Mouse (Mus musculus): Measurements from ENCODE around the gene Mkrn1.
"Not testable (repeated sequence)": the region's sequence is repeated elsewhere in the genome, so short reads cannot be mapped to it uniquely, and the experiment has no call there.

The Mkrn1 gene

DNA sequence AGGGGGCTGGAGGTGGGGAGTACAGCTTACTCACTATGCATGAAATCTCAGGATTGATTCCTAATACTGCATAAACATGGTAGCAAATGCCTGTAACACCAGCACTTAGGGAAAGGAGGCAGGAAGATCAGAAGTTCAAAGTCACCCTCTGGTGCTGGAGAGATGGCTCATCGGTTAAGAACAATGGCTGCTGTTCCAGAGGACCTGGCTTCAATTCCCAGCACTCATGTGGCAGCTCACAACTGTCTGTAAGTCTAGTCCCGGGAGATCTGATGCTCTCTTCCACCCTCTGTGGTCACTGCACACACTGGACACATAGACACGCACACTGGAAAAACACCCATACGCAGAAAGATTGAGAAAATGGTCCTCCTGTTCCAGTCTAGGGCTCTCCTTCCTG lies 12.9 kb upstream of the Mkrn1 start:
- no peak for ATAC-seq (ENCODE audit: insufficient number of reproducible peaks, low FRiP score, low TSS enrichment)

DNA sequence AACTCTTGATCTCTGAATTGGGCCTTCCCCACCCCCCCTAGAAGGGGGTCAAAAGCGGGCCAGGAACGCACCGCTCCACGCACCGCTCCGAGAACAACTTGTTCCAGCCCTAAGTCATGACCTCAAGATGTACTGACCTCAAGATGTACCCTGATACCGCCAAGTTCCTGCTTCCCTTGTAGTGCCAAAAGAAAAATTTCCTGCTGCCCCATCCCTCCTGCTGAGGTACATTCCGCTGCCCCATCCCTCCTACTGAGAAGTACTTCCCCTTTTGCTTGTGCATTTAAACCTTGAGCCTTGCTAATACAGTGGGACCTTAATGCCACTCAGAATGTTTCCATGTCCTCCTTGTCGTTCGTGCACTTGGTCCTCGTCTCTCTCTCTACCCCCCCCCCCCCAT lies 10.5 kb upstream of the Mkrn1 start:
- no peak for ATAC-seq (ENCODE audit: insufficient number of reproducible peaks, low FRiP score, low TSS enrichment)

DNA sequence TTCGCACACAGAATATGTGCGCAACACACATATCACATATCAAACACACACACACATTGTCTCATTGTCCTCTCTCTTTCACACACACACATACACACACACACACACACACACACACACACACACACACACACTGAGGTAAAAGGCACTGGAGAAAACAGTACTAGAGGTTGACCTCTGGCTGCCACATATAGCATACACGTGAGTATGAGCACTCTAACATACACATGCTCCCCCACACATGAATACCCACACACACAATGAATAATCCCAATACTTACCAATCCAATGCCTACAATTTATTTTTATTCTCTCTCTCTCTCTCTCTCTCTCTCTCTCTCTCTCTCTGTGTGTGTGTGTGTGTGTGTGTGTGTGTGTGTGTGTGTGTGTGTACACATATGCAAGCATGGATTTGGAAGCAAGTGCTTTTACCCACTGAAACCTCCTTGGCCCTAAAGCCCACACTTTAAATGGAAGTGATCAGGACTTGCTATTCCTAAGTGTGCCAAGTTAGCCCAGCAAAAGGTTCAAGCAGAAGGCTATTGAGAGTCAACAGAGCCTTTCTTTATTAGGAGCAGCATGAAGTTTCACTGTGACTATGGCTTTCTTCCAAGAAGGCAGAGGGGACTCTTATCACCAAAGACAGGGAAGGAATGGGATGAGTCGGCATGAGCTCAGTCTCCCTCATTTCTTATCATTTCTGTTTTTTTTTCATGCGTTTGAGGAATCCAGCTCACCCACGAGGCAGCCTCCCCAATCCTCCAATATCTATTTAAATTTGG lies 8.9 kb upstream of the Mkrn1 start:
- ATAC-seq (ENCODE audit: insufficient number of reproducible peaks, low FRiP score, low TSS enrichment) = no peak

DNA sequence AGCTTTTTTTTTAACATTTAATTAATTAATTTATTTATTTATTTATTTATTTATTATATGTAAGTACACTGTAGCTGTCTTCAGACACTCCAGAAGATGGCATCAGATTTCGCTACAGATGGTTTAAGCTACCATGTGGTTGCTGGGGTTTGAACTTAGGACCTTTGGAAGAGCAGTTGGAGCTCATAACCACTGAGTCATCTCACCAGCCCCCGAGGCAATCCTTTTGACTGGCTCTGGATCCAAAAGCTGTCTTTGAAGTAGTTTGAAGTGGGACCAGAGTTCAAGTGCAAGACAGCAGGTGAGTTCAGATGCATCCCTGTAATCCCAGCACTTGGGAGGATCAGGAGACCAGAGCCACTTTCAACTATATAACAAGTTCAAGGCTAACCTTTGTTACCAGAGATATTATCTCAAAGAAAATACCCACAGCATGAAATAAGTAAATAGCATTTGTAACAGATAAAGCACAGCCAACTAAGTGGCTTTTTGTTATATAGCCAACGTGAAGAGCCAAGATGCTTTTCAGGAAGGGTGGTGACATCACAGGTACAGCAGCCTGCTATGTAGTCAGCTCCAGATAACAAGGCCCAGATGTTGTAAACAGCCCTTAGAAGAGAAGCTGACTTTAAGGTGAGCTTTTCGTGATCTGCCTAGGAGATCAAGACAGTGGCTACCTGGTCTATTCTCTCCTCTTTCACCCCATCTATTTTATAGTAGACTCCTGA lies 7.2 kb upstream of the Mkrn1 start:
- ATAC-seq (ENCODE audit: insufficient number of reproducible peaks, low FRiP score, low TSS enrichment) = no peak

DNA sequence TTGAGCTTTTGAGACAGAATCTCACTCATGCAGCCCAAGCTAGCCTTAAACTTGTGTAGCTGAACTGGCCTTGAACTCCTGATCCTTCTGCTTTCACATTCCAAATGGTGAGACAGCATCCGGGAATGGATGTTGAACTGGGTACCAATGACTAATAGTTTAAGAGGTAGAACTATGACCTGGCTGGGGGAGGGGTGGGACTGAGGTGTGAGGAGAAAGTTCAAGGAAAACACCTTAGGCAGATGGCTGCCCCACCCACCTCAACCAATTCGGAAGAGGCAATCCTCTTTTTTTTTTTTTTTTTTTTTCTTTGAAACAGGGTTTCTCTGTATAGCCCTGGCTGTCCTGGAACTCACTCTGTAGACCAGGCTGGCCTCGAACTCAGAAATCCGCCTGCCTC lies 6.5 kb upstream of the Mkrn1 start:
- ATAC-seq (ENCODE audit: insufficient number of reproducible peaks, low FRiP score, low TSS enrichment) = no peak

DNA sequence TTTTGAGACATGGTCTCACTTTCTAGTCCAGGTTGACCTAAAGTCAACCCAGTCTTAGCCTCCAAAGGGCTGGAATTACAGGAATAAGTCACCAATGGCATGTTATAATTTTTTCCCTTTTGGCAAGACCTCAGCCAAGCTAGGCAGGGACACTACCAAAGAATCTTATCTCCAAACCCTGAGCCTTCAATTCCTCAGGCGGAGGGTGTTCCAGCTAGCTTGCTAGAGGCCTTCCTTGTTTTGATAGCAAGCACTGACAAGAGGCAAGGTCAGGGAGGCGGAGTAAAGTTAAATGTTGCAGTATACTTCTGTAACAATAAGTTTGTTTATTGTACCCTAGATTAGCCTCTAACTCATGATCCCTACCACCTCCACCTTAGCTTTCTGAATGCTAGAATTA lies 4.9 kb upstream of the Mkrn1 start:
- no peak for ATAC-seq (ENCODE audit: insufficient number of reproducible peaks, low FRiP score, low TSS enrichment)

DNA sequence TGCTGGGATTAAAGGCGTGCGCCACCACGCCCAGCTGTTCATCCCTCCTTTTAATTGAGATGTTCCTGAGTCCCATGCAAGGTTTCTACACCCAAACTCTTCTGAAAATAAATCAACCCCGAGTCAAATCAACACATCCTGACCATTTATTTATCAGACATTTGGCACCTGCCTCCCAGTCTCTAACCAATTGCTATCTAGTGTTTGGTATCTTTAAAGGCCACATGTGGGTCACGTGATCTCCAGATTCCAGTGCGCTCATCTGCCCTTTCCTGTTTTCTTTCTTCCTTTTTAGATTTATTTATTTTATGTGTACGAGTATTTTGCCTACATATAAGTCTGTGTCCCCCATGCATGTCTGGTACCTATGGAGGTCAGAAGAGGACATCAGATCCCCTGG lies 3.4 kb upstream of the Mkrn1 start:
- no peak for ATAC-seq (ENCODE audit: insufficient number of reproducible peaks, low FRiP score, low TSS enrichment)

DNA sequence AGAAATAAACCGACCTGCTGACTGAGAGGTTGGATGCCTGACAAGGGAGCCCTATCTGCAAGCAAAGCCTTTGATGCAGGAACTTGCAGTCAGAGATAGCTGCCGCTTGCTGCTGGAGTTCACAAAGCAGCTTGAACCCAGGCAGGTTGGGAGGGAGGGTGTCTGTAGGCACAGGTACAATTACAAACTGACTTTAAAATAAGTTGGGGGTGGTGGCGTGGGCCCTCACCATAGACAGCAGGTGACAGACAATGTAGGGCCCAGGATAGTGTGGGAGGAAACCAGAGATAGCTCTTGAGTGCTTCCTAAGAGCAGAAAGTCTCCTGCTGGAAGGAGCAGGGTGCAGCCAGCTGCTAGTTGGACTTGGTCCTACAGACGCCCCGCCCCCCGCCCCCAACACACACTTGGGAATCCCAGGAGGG lies 2.9 kb upstream of the Mkrn1 start:
- ATAC-seq (ENCODE audit: insufficient number of reproducible peaks, low FRiP score, low TSS enrichment) = no peak

DNA sequence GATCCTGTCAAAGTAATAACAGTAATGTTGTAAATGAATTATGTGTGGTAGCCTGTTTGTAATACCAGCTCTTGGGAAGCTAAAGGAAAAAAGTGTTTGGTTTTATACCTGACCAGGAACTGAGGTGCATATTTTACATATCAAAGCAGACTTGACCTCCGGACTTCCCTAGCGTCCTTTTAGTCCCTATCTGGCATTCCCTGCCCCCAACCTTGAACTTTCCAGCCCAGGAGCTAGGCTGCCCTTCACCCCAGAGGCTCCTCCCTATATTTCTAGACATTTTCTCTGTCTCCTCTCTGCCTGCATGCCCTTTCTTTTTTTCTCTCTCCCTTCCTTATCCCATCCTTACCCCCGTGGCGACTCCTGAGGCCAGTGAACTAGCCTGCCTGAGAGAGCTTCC lies 605 bp upstream of the Mkrn1 start:
- no peak for ATAC-seq (ENCODE audit: insufficient number of reproducible peaks, low FRiP score, low TSS enrichment)

DNA sequence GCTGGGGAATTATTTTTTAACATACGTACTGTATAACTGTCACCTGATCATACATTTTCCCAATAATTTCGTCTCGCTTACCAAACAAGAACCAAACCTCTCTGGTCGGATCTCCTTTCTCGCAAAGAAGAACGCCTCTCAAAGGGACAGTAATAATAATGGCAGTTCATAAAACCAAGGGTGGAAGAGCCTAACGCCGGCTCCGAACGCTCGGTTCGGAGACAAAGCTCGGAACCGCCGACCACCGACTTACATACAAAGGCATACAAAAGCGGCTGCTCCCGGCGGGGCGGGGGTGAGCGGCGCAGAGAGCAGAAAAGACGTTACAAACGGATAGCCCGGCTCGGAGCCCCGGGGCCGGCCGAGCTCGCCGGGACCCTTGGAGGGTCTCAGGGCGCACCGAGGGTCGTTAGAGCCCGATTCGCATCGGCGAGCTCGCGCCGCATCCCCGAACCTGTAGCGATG lies 844 bp downstream of the Mkrn1 start:
- ATAC-seq (ENCODE audit: insufficient number of reproducible peaks, low FRiP score, low TSS enrichment) = peak; percentile 7; the same call in 1 of the 2 replicates

DNA sequence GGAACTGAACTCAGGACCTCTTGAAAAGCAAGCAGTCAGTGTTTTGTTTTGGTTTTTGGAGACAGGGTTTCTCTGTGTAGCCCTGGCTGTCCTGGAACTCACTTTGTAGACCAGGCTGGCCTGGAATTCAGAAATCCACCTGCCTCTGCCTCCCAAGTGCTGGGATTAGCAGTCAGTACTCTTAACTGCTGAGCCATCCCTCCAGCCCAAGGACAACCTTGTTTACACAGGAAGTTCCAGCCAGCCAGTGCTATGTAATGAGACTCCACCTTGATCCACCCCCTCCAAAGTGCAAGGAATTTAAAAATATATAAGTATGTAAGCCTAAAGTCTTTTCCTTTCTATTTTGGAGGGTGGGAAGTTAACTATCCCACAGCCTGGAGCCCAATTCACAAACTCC lies 3.6 kb downstream of the Mkrn1 start:
- ATAC-seq (ENCODE audit: insufficient number of reproducible peaks, low FRiP score, low TSS enrichment) = not testable (repeated sequence)

DNA sequence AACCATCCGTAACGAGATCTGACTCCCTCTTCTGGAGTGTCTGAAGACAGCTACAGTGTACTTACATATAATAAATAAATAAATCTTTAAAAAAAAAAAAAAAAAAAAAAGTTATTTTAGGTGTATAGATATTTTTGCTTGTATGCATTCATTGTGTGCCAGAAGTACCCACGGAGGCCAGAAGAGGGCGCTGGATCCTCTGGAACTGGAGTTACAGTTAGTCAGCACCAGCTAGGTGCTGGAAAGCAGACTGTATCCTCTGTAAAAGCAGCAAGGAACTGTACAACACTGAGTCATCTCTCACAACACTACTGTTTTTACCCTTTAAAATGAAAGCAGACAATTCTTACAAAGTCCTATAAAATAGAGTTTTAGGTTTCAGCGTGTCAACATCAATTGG lies 4.5 kb downstream of the Mkrn1 start:
- ATAC-seq (ENCODE audit: insufficient number of reproducible peaks, low FRiP score, low TSS enrichment) = no peak

DNA sequence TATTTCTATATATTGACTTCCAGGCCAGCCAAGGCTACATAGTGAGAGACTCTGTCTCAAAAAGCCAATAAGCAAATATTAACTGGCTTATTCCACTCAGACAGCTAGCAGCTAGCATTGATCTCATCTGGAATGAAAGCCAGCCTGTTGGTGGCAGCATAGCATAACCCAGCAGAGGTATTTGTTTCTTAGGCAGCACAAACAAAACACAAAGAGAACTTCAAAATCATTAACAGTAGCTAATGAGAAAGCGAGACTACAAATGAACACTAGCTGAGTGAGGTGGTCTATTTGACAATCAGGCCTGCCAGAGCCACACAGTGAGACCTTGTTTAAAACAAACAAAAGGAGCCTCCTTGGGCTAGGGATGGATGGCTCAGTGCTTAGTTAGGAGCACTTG lies 6.2 kb downstream of the Mkrn1 start:
- no peak for ATAC-seq (ENCODE audit: insufficient number of reproducible peaks, low FRiP score, low TSS enrichment)

DNA sequence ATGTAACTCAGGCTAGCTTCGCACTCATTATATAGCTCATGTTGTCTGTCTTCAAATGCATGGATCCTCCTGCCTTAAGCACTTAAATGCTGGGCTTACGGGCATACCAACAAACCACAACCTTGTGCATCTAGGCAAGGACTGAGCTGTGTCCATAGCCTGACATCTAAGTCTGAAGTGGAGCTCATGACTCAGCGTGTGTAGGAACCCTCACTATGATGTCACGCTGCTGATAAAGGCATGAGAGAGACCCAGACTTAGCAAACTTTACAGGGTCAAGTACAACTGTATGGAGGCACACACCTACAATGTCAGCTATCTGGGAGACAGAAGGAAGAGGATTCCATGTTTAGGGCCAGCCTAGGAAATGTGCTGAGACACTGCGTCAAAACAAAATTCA lies 13.8 kb downstream of the Mkrn1 start:
- no peak for ATAC-seq (ENCODE audit: insufficient number of reproducible peaks, low FRiP score, low TSS enrichment)

DNA sequence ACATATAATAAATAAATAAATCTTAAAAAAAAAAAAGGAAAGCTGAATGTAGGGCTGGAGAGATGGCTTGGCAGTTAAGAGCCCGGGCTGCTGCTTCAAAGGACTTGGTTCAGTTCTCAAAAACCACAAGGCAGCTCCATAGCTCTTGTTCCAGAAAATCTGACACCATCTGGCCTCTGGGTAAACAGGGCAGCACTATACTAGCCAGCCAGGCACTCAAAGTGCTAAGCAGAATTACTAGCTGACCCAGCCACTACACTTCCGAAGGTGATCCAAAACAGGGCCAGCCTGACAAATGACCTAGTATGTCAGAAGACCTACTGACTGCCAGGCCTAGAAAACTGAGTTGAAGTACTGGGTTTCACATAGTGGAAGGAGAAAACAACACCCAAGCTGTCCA lies 17.1 kb downstream of the Mkrn1 start:
- peak; percentile 49; the same call in 1 of the 2 replicates for ATAC-seq (ENCODE audit: insufficient number of reproducible peaks, low FRiP score, low TSS enrichment)

DNA sequence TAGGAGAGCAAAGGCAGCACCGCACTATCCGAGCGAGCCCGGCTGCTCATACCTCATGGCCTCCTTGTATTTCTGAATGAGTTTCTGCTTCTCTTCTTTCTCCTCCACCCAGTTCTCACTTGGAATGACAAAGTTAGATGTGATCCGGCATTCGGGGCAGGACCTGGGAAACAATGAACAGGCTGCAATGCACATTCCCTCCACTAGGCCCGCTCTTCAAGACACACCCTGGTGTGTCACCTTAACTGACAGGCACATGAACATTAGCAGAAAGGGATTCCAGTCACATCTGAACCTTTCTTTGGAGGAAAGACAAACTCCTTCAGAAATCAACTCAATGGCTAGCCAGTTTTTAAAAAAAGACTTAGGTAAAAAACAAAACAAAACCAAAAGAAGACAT lies 19.9 kb downstream of the Mkrn1 start:
- no peak for ATAC-seq (ENCODE audit: insufficient number of reproducible peaks, low FRiP score, low TSS enrichment)

DNA sequence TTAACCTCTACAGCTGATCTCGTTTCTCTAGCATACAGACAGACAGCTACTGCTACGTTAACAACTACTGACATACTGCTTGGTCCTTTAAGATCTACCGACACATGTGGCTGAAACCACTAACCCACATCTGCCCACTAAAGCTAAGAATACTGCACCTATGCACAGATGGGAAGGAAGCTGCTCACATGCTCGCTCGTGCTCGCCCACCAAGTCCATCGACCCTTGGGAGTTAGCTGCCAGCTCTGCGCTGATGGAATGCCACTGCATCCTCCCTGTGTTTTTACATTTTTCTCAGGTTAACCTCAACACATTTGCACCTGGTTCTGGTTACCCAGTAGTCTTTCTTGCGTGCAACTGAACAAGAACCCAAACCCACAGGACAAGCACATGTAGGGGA lies 21.9 kb downstream of the Mkrn1 start:
- ATAC-seq (ENCODE audit: insufficient number of reproducible peaks, low FRiP score, low TSS enrichment) = no peak

DNA sequence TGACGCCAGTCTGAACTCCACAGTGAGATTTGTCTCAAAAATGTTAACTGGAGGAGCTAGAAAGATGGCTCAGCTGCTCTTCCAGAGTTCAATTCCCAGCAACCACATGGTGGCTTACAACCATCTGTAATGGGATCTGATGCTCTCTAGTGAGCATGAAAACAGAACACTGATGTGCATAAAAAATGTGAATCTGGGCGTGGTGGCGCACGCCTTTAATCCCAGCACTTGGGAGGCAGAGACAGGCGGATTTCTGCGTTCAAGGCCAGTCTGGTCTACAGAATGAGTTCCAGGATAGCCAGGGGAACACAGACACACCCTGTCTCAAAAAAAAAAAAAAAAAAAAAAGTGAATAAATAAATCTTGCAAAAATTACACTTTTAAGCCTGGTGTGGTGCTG lies 23.2 kb downstream of the Mkrn1 start:
- ATAC-seq (ENCODE audit: insufficient number of reproducible peaks, low FRiP score, low TSS enrichment) = no peak

DNA sequence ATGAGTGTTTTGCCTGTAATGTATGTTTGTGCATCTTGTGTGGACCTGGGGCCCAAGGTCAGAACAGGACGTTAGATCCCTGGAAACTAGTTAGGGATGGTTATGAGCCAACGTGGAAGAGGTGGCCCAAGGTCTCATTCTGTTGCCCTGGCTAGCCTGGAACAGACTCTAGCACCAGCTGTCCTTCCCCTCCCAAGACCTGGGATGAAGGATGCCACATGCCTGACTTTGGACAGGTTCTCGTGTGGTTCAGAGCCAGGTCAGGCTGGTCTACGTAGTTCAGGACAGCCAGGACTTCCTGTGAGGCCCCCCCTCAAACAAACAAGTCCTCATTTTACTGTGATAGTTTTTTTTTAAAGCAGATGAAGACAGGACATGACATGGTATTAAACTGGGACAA lies 24.3 kb downstream of the Mkrn1 start:
- peak; percentile 57; the same call in 1 of the 2 replicates for ATAC-seq (ENCODE audit: insufficient number of reproducible peaks, low FRiP score, low TSS enrichment)

DNA sequence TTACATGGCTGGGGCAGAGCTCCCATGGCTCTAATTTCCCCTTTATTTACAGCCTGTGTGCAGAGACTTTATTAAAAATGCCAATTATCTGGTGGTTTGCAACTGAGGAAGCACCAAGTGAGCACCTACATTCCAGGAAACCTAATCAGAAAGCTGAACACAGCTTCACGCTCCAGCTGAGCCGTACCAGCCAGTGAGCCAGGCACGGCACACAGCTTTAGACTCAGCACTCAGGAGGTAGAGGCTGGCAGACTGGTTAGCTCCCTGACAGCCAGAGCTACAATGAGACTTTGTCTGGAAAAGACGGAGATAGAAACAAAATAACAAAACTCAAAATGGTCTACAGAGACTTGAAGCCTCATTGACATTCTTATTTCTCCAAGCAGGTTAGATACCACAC lies 24.8 kb downstream of the Mkrn1 start:
- ATAC-seq (ENCODE audit: insufficient number of reproducible peaks, low FRiP score, low TSS enrichment) = no peak

DNA sequence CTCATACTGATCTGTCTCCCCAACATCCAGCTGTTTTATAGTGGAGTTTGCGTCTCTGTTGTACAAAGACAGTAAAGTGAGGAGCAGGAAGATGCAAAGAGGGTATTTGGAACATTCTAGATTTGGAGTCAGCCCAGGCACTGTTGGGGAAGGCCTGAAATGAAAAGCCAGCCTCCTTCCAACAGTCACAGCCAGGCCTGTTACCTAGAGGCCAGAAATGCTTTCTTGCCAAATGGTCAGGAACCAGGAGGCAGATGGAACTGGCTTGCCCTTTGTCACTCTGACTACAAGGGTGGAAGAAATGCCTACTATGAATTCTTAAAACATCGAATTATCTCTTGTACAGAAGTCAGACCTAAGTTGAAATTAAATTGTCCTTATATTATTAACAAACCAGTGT lies 30.3 kb downstream of the Mkrn1 start:
- ATAC-seq (ENCODE audit: insufficient number of reproducible peaks, low FRiP score, low TSS enrichment) = peak; percentile 71; the same call in 1 of the 2 replicates
